Mouse (Mus musculus) granulocyte monocyte progenitor cell, adult 5-6 weeks (primary cell): ENCODE data around the gene Tbc1d2b. TPM values are rescaled to one million over a fixed set of nuclear protein-coding genes. Genes with fewer than 3 reads are reported as not detected.
A peak's percentile ranks its signal among the peaks of the same experiment; 100 is the strongest.

Source experiments
- ATAC-seq: replicated peaks from 2 replicates; pipeline ENCODE4 v1.8.0; 2016; ENCODE audit warnings: mild to moderate bottlenecking, moderate TSS enrichment, inconsistent platforms; ENCODE audit not compliant: poor library complexity, severe bottlenecking
- total RNA-seq, 2 experiments: library from RNA; stranded (forward) in 1 of 2; stranded (reverse) in 1 of 2; fragments of 200-712, 200-1000 nt in 1 of 2; fragments of >200 nt in 1 of 2; fragmentation: Nextera tagmentation in 1 of 2; gene quantifications; 2 replicates each; pipeline ENCODE4 v1.2.3; 2014 to 2017

Tbc1d2b gene
- total RNA-seq, 2 experiments from 2014 or later = 48.0 to 61.2 TPM

- ATAC-seq = peak; percentile 43
Measured at GRCm38 (mm10) chr9:90244301-90245151, 26.1 kb downstream of the Tbc1d2b start.

DNA sequence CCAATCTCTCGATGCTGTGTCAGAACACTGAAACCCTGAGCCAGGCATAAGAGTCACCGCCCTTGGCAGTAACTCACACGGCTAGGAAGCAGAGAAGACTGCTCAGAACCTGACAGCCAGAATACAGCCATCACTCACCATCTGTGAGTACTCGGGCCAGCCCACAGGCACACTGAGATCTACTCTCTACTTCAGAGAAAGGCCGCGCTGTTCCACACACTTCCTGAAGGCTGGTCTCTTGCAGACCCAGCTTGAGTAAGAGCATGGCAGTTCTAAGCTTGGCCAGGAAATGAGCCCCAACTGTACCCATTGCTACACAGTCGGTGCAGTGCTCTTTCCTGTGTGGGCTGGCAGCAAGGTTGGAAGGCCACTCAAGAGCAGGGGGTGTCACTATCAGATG, 27.7 kb downstream of the Tbc1d2b start:
- peak; percentile 60 for ATAC-seq

- ATAC-seq = no peak
Measured at GRCm38 (mm10) chr9:90242291-90242690, 28.3 kb downstream of the Tbc1d2b start.

GRCm38 (mm10) chr9:90241618-90242017, 29.0 kb downstream of the Tbc1d2b start:
- no peak for ATAC-seq

- no peak for ATAC-seq
Measured at GRCm38 (mm10) chr9:90241041-90241440, 29.6 kb downstream of the Tbc1d2b start.

DNA sequence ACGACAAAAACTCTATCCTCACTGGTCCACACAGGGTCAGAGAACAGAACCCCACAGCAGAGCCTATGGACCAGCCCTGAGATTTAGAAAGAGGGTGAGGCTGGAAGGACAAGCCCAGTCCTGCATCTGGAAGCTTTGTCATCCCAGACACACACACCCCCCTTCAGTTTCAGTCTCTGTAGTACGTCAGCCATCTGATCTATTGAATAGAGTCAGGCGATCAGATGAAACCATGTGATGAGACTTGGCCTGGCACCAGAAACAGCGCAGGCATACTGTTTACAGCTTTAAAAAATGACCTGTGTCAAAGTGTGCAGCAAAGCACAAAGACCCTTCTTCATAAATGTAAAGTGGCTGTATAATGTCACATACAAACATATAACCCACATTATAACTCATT, 30.0 kb downstream of the Tbc1d2b start:
- no peak for ATAC-seq

GRCm38 (mm10) chr9:90237232-90238062, 33.2 kb downstream of the Tbc1d2b start:
- peak; percentile 34 for ATAC-seq

GRCm38 (mm10) chr9:90236817-90237216, 33.8 kb downstream of the Tbc1d2b start:
- ATAC-seq = no peak; the same call in 1 of the 2 replicates

DNA sequence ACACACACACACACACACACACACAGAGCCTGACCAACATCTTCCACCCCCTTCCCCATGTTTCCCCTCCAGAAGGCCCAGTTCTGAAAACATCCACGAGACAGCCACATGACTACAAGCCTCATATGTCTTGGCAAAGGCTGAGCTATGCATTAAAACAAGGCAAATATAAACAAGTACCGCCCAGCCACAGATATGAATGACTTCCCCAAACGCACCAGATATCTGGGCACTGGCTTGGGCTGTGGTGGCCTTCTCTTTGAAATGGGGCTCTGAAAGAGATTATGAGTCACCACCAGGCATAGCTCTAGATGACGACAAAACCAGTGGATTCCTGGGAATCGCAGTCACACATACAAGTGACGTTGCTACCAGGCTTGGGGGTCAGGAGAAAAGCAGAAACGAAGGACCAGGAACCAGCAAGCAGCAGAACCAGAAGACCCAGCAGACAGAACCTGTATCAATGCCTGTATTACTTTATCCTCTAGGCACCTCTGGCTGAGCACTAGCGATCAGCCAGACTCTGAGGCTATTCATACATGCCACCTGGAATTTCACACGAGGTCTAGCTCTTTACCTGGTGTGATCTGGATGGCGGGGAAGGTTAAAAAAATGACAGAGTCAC, 35.2 kb downstream of the Tbc1d2b start:
- ATAC-seq = peak; percentile 23

GRCm38 (mm10) chr9:90234786-90235185, 35.8 kb downstream of the Tbc1d2b start:
- ATAC-seq = no peak

GRCm38 (mm10) chr9:90233906-90234419, 36.6 kb downstream of the Tbc1d2b start:
- peak; percentile 9; the same call in 1 of the 2 replicates for ATAC-seq

DNA sequence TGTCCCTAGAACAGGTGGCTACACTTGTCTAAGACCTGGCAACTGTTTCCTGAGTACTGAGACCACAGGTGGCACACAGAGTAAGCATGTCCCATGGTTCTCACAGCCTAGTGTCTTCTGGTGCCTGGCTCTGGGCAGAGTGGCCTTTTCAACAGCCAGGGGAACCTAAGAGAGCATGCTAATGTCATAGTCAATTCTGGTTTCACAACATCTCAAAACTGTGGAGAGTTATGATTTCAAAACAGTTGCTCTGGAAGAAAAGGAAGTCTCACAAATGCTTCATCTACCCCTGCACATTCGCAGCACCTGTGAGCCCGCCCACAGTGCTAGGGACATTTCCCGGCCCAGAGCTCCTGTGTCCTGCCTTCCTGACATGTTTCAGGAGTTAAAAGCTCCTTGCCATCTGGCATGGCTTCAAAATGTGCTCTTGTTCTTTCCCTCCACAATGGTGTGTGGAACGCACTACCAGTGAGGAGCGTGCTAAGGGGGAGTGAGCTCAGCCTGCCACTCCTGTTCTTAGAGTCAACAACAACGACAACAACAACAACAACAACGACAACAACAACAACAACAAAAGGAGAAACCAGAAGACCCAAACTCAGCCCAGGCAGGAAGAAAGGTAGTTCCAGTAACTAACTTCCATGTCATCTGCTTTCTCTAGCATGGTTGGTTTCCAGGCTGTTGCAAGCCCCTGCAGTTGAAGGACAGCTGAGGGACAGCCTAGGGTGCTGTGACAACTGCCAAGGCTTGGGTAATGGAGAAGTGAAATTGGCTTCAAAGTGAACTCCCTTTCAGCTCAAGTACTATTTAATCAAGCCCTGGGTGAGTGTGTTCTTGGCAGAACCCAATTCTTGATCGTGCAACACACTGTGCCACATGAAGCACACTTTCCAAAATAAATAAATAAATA, 37.6 kb downstream of the Tbc1d2b start:
- ATAC-seq = peak; percentile 42

DNA sequence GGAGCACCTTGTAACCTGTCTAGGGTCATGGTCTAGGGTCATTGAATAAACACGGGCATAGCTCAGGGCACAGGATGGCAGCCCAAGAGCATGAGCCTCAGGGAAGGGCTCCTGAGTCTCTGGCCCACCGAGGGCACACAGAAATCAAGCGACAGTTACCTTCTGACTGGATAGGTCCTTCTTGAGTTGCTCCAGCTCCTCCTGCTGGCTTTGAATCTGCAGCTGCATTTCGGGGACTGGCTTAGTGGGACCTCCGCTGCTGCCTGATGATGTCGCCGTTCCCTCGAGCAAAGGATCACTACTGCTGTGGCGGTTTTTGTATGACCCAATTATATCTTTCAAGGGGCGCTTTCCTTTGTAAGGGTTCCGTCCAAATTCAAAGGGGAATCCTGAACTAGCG, 43.4 kb downstream of the Tbc1d2b start:
- peak; percentile 31; the same call in 1 of the 2 replicates for ATAC-seq

DNA sequence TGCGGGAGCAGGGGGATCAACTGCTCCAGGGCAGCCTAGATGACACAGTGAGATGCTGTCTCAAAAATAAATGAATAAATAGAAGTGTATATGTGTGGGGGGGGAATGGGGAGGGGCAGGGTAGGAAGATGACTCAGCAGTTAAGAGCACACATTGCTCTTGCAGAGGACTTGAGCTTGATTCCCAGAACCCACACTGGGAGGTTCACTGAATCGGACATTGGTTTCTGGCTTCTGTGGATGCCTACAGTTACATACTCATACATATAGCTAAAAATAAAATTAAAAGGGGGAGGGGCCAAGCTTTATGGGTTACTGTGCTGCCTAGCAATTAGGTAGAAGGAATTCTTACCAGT, 43.9 kb downstream of the Tbc1d2b start:
- no peak for ATAC-seq

DNA sequence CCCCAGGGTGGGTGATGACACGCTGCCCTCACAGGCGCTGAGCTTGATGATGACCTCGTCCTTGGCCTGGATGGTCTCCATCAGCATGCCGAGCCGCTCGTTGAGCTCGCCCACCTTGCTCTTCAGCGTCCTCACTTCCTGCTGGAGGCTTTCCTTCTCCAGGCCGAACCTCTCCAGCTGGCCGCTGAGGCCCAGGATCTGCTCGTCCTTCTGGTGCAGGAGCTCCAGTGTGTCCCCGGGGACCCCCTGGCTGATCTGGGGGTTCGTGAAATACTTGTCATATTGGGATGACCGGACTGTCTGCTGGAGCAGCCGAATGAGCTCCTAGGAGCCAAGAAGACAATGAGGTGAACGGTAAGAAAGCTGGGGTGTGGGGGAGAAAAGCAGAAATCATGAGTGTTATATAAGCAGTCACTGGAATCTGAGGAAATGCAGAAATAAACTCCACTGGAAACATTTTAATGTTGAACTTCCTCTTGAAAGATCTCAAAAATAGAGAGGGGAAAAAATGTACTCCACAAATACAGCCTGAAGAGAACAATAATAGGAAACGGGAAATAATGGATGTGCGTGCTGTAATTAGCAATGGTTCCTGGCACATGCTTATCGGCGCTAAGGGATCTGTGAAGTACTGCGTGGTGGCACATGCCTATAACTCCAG, 44.4 kb downstream of the Tbc1d2b start:
- peak; percentile 35 for ATAC-seq

DNA sequence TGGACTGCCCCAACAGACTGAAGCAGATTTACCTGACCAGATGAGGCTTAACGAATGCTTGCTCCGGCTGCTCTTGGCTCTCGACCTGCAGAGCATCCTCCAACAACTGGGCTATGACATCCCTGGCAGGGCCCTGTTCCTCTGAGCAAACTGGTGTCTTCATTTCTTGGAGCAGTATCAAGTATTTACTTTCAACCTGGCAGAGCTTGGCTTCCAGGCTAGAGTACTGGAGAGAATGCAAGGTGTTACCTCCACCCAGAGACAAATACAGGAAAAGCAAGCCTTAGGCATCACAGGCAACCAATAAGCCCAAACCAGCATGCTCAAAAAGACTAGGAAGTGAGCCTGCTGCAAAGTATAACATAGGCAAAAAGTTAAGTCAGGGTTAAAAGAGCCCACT, 48.3 kb downstream of the Tbc1d2b start:
- no peak for ATAC-seq

- ATAC-seq = no peak
Measured at GRCm38 (mm10) chr9:90217501-90217900, 53.1 kb downstream of the Tbc1d2b start.

DNA sequence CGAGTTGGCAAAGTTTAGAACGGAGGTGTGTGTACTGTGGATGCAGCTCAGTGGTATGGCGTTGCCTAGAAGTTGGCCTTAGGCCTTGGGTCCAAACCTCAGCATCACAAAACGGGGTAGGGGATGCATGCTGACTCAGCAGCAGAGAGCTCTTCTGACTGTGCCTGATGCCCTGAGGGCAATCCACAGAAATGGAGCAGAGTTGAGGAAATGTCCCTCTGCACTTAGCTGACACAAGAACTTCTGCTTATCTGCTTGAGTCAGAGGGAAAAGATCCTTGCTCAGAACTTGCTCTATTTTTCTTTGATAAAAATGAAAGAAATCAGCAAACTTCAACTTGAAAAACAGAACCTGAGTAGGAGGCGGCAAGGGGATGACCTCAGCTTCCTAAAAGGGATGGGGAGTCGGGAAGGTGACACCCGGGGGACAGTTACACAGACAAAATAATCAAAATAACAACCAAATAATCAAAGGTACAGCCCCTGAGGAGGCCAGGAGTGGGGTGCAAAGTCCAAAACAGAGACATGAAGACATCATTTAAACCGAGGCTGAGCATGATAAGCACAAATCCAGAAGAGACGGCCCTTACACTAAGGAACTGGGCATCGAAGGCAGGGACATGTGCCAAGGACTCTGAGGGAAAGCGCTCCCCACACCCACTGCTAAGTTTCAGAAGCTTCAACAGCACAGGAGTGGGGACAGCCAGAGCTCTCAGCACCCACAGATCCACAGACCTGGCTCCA, 54.2 kb downstream of the Tbc1d2b start:
- ATAC-seq = no peak
